8 mouse cellular contexts compared by ENCODE assay signal in the genomic region with DNA sequence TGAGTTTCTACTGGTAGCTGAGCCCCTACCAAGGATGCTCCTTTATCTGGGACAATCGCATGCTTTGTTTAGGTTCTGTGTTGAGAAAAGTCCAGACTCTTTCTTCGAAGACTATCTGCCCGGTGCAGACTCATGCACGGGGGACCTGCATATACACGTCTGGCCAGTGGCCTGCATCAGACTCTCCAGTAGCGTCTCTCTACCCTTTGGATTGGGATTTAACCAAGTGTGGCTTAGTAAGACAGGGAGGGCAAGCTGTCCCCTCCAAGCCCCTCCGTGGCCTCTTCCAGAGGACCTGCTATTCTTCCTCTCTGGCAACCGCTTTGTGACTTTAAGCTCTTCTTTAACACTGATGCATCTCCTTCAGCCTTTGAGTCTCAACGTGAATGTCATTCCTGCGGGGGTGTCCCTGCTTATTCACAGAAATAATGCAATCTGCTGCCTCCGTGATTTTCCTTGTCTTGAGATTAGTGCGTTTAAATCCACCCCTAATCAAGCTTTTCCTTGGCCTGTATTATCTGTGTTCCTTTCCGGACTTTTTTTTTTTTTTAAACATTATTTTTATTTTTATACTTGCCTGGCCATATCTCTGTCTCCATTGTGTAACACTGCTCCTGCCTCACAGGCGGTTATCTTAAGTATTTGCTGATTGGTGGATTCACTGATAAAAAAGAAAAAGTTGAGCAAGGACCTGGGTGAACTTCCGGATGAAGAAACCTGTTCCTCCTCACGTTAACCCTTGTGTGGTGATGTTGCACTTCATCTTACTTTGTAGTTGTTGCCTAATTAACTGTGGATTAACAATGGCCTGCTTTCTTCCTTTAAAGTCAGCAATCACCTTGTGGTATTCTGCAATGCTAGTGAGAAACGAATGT.
DNase-seq lines count a peak whose midpoint lies in the region; ATAC-seq and TF ChIP-seq lines count a peak whose summit lies in the region.

No protein-coding gene starts in this region.

- peaks cover 25% of the 10 kb centered on the region for H3K4me1 ChIP-seq in G1E (ENCODE audit: insufficient read depth, low read depth, low read length)
- peaks cover 25% of the 10 kb centered on the region for H3K4me1 ChIP-seq in forebrain, embryonic 14.5 days (ENCODE audit: control insufficient read depth, insufficient read depth, low read length)
- H3K4me1 ChIP-seq in liver, embryonic 12.5 days = peaks cover 41% of the 10 kb centered on the region

- H3K9ac ChIP-seq in forebrain, embryonic 14.5 days (ENCODE audit: low read length) = no peak overlapping the region
- no peak overlapping the region for H3K9ac ChIP-seq in liver, embryonic 12.5 days

- H3K4me3 ChIP-seq in G1E (ENCODE audit: low read depth, low read length) = no peak overlapping the region; the same call in 1 of the 2 replicates
- no peak overlapping the region for H3K4me3 ChIP-seq in forebrain, embryonic 14.5 days (ENCODE audit: low read depth, low read length)
- H3K4me3 ChIP-seq in liver, embryonic 12.5 days = no peak overlapping the region

- 17% methylated on average over 17 of the region's 17 CpGs for WGBS in forebrain, embryonic 14.5 days
- WGBS in liver, embryonic 12.5 days (ENCODE audit: insufficient replicate concordance) = 19% methylated on average over 17 of the region's 17 CpGs

- H3K9me3 ChIP-seq in G1E (replicated peaks) = no peaks in the 10 kb centered on the region
- H3K9me3 ChIP-seq in forebrain, embryonic 14.5 days (replicated peaks; ENCODE audit: control insufficient read depth, low read length) = no peaks in the 10 kb centered on the region
- no peaks in the 10 kb centered on the region for H3K9me3 ChIP-seq in liver, embryonic 12.5 days (replicated peaks)

- no peak overlapping the region for H3K27ac ChIP-seq in forebrain, embryonic 14.5 days (ENCODE audit: low read depth, low read length)
- H3K27ac ChIP-seq in liver, embryonic 12.5 days = no peak overlapping the region

- no peak for TF ChIP-seq CTCF in G1E (IDR thresholded peaks at IDR 0.05; ENCODE audit: low read depth, low read length)

- peaks cover 10% of the 10 kb centered on the region for H3K36me3 ChIP-seq in G1E (replicated peaks)
- no peaks in the 10 kb centered on the region for H3K36me3 ChIP-seq in forebrain, embryonic 14.5 days (ENCODE audit: control insufficient read depth, insufficient read depth, low read length)
- H3K36me3 ChIP-seq in liver, embryonic 12.5 days = no peaks in the 10 kb centered on the region

- DNase-seq in heart, adult 18-20 months = peak; percentile 43 to 56
- DNase-seq in heart, postnatal 4 days = no peak
- peak; percentile 50 for DNase-seq in G1E (ENCODE audit: low spot score)
- DNase-seq in forebrain, embryonic 14.5 days (ENCODE audit: low spot score) = no peak
- DNase-seq in spleen, postnatal 10 days (ENCODE audit: low spot score in 2 of 2) = no peak
- DNase-seq in spleen, postnatal 4 days (ENCODE audit: low spot score in 2 of 2) = no peak
- DNase-seq in cerebellum, postnatal 4 days (ENCODE audit: low spot score in 2 of 2) = no peak

- H3K4me2 ChIP-seq in forebrain, embryonic 14.5 days (ENCODE audit: low read length) = no peak overlapping the region
- peak overlapping the region; percentile 21 for H3K4me2 ChIP-seq in liver, embryonic 12.5 days

- no peaks in the 10 kb centered on the region for H3K27me3 ChIP-seq in G1E (ENCODE audit: insufficient read depth, low read length)
- no peaks in the 10 kb centered on the region for H3K27me3 ChIP-seq in forebrain, embryonic 14.5 days (replicated peaks; ENCODE audit: control insufficient read depth, insufficient read depth, low read length)
- H3K27me3 ChIP-seq in liver, embryonic 12.5 days (replicated peaks) = no peaks in the 10 kb centered on the region

- ATAC-seq in G1E (ENCODE audit: extremely low read depth, insufficient number of reproducible peaks, low FRiP score, poor library complexity, severe bottlenecking) = peak; percentile 89
- ATAC-seq in forebrain, embryonic 14.5 days = peak; percentile 32; the same call in 1 of the 2 replicates
- ATAC-seq in liver, embryonic 12.5 days = peak; percentile 65; the same call in 1 of the 2 replicates

Comparison
In these comparisons a context has a peak if more than half of its experiments do, and no peak if none do; other contexts are left out.
1. DNase-seq: peak in heart, adult 18-20 months (2 of 2) and G1E (single experiment); none in heart, postnatal 4 days (single experiment), forebrain, embryonic 14.5 days (single experiment), spleen, postnatal 10 days (0 of 2), spleen, postnatal 4 days (0 of 2) and cerebellum, postnatal 4 days (0 of 2).
2. ATAC-seq: peak in every context shown above with its lines; median percentile 89 in G1E; 65 in liver, embryonic 12.5 days; 32 in forebrain, embryonic 14.5 days.